Mouse (Mus musculus) lung, postnatal 4 days (tissue): ENCODE measurements around the gene Enpp1.

Experiments
- DNase-seq, 2 experiments: peaks; one replicate each; pipeline ENCODE4 v3.0.0; 2021

The Enpp1 gene

DNA sequence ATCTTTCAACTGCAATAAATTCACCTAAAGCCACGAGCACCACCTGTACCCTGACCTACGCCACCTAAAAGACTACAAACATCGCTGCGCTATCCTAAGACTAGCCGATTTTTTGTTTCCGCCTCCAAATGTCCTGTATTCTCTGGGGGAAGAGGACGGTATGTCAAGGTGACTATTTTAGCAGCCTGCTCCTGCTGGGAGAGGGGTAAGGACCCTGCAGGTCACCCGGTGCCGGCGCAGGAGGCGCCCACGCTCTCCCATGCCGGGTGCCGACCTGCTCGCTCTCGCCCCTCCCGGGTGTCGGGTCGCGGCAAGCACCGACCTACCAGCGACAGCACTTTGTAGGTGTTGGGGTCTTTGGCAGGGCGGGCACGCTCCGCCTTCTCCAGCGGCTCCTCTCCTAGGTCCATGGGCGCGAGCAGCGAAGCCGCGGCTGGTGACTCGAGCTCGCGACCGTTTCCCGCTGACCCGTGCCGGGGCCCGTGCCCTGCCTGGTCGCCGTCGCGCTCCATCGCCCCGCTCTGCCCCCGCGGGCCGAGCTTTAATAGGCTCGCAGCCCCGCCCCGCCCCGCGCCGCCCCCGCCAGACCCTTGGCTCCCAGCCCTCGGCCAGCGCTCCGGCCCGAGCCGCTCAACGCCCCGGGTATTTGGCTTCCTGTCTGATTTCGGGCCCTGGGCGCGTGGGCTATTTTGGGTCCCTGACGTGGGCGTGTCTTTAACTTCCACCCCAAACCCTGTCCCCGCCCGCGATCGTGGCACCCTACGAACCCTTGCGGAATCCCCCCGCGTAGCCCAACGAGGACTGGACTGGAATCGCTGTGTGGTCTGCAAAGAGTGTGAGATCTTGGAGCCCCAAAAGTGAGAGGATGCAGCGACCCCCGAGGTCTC, at the start of gene Enpp1:
Enpp1 (minus strand) TSS at position 680 of the 887 bp plus-strand sequence.
- DNase-seq: peak; percentile 68 to 71

- DNase-seq: no peak
These were observed 46.5 kb upstream of the Enpp1 start for GRCm38 (mm10) chr10:24758326-24758915.

GRCm38 (mm10) chr10:24754874-24755540, 43.0 kb upstream of the Enpp1 start:
- no peak for DNase-seq

DNA sequence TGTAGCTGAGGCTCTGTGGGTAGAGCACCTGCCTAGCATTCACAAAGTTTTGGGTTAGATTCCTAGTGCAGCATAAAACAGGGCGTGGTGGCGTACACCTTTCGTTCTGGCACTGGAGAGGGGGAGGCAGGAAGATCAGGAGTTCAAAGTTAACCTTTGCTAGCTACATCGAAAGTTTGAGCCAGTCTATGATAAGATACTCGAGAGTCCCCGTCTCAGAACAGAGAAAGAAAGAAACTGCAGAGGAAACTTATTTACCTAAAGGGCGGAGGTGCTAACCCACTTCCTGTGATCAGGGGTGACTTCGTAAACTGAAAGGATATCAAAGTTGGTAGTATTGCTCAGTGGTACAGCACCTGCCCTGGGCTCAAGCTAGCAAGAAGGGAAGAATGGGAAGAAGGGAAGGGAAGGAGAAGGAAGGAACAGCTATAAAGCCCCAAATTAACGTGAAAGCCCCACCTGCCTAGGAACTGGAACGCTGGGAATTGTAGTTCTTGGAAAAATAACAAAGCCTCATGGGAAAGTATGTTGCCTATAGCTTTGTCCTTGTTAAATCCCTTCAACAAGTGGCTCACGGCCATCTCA, 42.4 kb upstream of the Enpp1 start:
- peak in 1 of 2 experiments; percentile 6 for DNase-seq

- DNase-seq: no peak
These were observed 41.7 kb upstream of the Enpp1 start for GRCm38 (mm10) chr10:24753536-24754250.

- DNase-seq: no peak
These were observed 31.1 kb upstream of the Enpp1 start for GRCm38 (mm10) chr10:24742950-24743487.

DNA sequence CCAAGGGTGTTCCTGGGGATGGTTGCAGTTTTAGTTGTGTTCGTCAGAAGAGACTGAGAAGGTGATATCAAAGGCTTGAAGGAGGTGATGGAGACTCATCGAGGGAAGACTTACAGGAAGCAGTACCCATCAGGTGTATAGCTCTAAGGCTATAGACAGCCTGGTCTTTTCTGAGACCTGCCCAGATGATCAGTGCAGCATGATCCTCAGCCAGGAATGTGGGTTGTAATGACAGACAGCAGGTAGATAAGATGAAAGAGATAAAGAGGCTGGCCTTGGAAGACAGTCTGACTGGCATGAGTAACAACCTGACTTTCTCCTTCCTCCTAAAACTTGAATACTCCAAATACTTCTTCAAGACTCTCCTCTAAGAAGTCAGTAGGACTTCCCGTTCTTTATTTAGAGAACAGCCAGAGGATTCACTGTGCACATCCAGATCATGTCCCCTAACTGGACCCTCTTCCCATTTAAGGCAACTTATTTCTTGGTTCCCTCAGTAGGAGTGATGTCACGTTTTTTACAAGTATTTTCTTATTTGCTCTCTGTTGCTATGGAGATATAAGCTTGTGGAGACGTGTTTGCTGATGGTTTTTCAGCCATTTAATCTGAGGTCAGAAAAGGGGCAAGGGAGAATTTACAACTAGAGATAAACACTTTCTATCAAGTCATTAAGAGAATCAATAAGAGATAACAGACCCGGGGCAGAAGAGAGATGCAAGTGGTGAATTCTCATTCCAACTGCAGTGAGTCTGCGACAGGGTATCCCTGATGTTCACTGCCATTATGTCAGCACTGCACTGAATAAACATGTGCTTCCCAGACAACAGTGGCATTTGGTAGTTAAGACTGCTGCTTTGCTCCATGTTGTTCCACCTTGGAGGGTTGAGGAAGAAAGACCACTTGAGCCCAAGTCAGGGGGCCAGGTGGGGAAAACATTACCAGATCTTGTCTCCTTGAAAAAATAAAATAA, 29.6 kb upstream of the Enpp1 start:
- DNase-seq: no peak

- DNase-seq: no peak
These were observed 27.2 kb upstream of the Enpp1 start for GRCm38 (mm10) chr10:24739171-24739570.

DNA sequence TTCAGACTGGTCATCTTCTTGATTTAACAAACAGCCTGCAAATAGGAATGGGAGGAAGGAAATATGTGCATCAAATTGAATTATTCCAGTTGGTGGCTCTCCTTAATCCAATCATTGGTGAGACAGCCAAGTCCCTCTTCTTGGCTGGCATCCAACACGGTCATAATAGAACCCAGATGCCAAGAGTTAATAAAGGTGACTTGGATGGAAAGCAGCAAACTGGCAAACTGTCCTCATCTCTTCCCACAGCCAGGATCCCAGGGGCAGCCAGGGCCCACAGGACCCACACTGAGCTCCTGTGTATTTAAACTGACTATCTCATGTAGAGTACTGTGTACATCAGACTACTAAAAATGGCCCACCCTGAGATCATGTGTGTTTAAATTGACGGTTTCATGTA, 26.5 kb upstream of the Enpp1 start:
- no peak for DNase-seq

DNA sequence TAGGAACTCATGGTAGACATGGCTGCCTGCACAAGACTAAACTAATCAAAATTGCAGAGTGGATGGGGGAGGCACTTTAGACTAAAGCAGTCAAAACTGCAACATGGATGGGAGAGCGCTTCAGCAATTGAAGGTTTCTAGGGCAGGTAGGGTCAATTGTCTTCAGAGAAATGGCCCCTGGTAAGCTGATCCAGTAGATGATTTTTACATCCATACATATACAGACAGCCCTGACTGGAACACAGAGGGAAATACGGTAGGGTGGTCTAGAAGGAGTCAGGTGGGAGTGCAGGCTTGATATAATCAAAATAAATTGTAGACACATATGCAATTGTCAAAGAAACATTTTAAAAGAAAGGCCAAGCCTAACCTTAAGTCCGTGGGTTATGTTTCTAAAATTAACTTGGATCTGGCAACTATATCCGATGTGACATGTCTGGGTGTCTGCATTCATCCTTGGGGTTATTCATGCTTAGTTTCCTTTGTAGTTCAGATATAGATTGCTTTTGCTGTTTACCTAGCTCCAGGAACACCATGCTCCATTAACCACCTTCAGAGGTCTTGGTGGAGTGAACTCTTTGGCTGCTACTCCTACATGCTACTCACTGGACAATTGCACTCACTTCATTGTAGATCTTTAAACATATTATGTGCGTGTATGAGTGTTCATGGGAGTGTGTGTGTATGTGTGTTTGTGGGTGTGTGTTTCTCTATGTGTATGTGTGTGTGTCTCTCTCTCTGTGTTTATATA, 23.2 kb upstream of the Enpp1 start:
- no peak for DNase-seq

DNA sequence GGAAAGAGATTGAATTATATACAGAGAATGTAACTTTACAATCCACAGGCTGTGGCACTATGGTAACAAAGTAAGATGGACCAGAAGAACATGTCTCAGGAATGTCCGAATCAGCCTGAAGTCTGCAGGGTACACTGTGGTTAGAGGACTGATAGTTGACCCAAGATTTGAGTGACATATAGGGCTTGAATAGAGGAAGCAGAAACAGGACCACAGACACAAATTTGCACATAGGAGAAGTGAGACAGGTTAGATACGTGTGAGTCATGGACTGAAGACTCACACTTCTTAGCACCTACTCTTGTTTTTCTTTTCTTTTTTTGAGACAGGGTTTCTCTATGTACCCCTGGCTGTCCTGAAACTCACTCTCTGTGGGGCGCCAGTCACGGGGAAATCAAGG, 15.5 kb upstream of the Enpp1 start:
- no peak for DNase-seq

- DNase-seq: no peak
These were observed 13.2 kb upstream of the Enpp1 start for GRCm38 (mm10) chr10:24725197-24725596.

GRCm38 (mm10) chr10:24721841-24722240, 9.9 kb upstream of the Enpp1 start:
- no peak for DNase-seq

DNA sequence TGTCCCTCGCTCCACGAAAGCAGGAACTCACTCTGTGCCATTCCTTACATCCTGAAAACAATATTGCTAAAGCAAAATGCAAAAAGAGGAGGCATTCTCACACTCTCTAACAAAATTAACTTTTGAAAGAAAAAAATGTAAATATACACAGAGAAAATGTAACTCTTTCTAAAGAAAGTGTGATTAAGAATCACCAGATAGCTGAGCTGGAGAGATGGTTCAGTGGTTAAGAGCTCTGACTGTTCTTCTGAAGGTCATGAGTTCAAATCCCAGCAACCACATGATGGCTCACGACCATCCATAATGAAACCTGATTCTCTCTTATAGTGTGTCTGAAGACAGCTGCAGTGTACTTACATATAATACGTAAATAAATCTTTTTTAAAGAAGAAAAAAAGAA, 7.4 kb upstream of the Enpp1 start:
- DNase-seq: no peak

- DNase-seq: no peak
These were observed 6.8 kb upstream of the Enpp1 start for GRCm38 (mm10) chr10:24718720-24719119.

GRCm38 (mm10) chr10:24718058-24718457, 6.1 kb upstream of the Enpp1 start:
- DNase-seq: no peak

GRCm38 (mm10) chr10:24716232-24716631, 4.3 kb upstream of the Enpp1 start:
- no peak for DNase-seq

DNA sequence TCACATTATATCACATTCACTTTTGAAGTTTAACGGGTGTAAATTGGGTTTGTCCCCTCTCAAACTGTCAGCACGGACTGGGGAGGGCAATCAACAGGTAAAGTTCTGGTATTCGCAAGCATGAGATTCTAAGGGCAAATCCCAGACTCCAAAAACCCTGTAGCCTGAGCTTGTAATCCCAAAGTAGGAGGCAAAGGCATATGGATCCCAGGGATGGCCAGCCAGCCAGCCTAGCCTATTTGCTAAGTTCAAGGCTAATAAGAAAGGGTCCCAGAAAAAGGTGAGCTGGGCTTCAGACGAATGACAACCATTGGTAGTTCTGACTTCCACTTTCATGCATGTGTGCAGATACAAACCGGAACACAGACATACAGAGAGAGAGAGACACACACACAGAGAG, 942 bp upstream of the Enpp1 start:
- DNase-seq: no peak

DNA sequence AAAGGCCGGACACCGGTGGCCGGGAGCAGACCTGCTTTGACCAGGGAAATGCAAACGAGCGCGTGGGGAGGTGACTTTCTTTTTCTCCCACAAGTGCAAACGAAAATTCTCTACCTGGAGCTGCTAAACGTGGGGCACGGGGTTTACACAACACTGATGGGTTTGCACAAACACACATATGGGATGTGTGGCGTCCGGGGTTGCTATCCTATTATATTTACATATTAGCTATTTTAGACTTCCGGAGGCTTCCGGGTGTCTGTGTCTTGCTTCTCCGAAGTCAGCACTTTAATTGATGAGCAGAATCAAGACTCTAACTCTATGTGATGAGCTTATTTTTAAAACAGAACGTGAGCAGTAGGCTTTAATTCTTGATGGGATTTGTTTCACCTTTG, 405 bp upstream of the Enpp1 start:
- DNase-seq: no peak

DNA sequence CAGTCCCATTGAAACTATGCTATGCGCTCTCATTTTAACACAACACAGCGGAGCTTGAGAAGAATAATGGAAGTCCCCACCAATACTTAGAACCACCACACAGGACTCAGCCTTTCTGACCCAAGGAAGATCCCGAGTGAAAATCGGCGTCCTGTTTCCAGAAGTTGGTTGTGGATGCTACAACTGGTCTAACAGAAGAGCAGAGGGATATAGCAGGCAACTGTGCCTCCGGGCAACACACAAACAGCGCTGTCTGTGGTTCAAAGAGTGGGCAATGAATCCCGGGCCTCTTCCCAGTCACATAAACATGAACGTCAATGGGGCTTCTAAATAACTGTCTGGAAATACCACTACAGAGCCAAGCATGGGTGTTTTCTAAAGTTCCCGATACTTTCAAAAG, 888 bp downstream of the Enpp1 start:
- no peak for DNase-seq

- DNase-seq: no peak
These were observed 1.6 kb downstream of the Enpp1 start for GRCm38 (mm10) chr10:24710361-24710760.
